Comparison of ENCODE assay signal across 13 mouse cellular contexts in the genomic region with DNA sequence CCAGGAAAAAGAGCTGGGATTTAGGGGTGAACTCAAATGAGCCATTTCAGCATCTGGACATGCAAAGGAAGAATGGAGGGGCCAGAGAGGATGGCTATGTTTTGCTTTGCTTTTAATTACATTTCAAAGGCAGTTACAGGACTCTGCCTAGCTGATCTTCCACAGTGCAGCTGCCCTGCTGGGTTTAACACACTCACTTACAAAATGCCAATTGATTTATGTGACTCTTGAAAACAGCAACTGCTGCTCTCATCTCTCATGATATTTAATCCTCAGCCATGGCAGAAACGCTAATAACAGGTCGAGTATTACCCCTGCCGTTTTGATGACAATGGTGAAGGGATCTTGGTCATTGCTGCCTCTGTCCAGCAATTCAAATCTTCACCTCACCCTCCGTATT.
"Had no signal": no experiment of that assay in that cellular context is flagged by ENCODE, and none has a peak within 500 bp of the region (broad histone marks: within the 10 kb centered on the region; RNA-seq: fewer than 3 reads in every experiment).

No protein-coding gene starts in this region.

- H3K4me1 ChIP-seq: midbrain, embryonic 15.5 days had no signal

- H3K27ac ChIP-seq: liver, embryonic 14.5 days; midbrain, embryonic 15.5 days; stomach, postnatal 0 days had no signal

- H3K27me3 ChIP-seq: midbrain, embryonic 15.5 days had no signal

- H3K36me3 ChIP-seq: midbrain, embryonic 15.5 days had no signal

- H3K4me3 ChIP-seq: midbrain, embryonic 15.5 days had no signal

- ATAC-seq: lung, postnatal 0 days; midbrain, embryonic 15.5 days had no signal

- DNase-seq: kidney, adult 18-20 months; kidney, postnatal 14 days; left cerebral cortex, postnatal 4 days; lung, adult 2 months; lung, postnatal 36 days; right cerebral cortex, adult 18-20 months; right cerebral cortex, postnatal 25 days; thymus, postnatal 4 days had no signal

- H3K4me2 ChIP-seq: midbrain, embryonic 11.5 days; midbrain, embryonic 15.5 days had no signal

- H3K9ac ChIP-seq: liver, embryonic 14.5 days; midbrain, embryonic 15.5 days had no signal

- H3K9me3 ChIP-seq: midbrain, embryonic 15.5 days had no signal
